Mouse (Mus musculus) 3T3-L1 (cell line): ENCODE results near the gene Lpp.
A peak's percentile ranks its signal among the peaks of the same experiment; 100 is the strongest.

ENCODE experiments used
- DNase-seq: peaks from one replicate; pipeline ENCODE4 v3.0.0-alpha.2; 2015; ENCODE audit warnings: low read depth, low spot score

Gene Lpp

GRCm38 (mm10) chr16:24859509-24860140 lies 466.3 kb downstream of the Lpp start:
- no peak for DNase-seq

GRCm38 (mm10) chr16:24860445-24860844 lies 467.1 kb downstream of the Lpp start:
- DNase-seq: no peak

- peak; percentile 31 for DNase-seq
These were observed 468.1 kb downstream of the Lpp start for GRCm38 (mm10) chr16:24861374-24861773.

- peak; percentile 58 for DNase-seq
These were observed 480.9 kb downstream of the Lpp start for GRCm38 (mm10) chr16:24874235-24874634.

- no peak for DNase-seq
These were observed 482.4 kb downstream of the Lpp start for GRCm38 (mm10) chr16:24875661-24876060.

- no peak for DNase-seq
These were observed 485.7 kb downstream of the Lpp start for GRCm38 (mm10) chr16:24878977-24879376.

- peak; percentile 22 for DNase-seq
These were observed 487.4 kb downstream of the Lpp start for GRCm38 (mm10) chr16:24880698-24881097.

- DNase-seq: no peak
These were observed 488.9 kb downstream of the Lpp start for GRCm38 (mm10) chr16:24881981-24882775.

GRCm38 (mm10) chr16:24884017-24884416 lies 490.7 kb downstream of the Lpp start:
- no peak for DNase-seq

GRCm38 (mm10) chr16:24886346-24886745 lies 493.0 kb downstream of the Lpp start:
- no peak for DNase-seq

GRCm38 (mm10) chr16:24886943-24887342 lies 493.6 kb downstream of the Lpp start:
- no peak for DNase-seq

GRCm38 (mm10) chr16:24891453-24891852 lies 498.1 kb downstream of the Lpp start:
- no peak for DNase-seq

- DNase-seq: no peak
These were observed 501.9 kb downstream of the Lpp start for GRCm38 (mm10) chr16:24895160-24895559.

- no peak for DNase-seq
These were observed 504.3 kb downstream of the Lpp start for GRCm38 (mm10) chr16:24897641-24898040.

GRCm38 (mm10) chr16:24900241-24900796 lies 507.0 kb downstream of the Lpp start:
- DNase-seq: no peak

GRCm38 (mm10) chr16:24901139-24901859 lies 508.0 kb downstream of the Lpp start:
- DNase-seq: no peak

- DNase-seq: no peak
These were observed 508.8 kb downstream of the Lpp start for GRCm38 (mm10) chr16:24902111-24902510.

- DNase-seq: peak; percentile 84
These were observed 515.6 kb downstream of the Lpp start for GRCm38 (mm10) chr16:24908926-24909325.

GRCm38 (mm10) chr16:24910321-24910720 lies 517.0 kb downstream of the Lpp start:
- peak; percentile 72 for DNase-seq

- peak; percentile 89 for DNase-seq
These were observed 517.5 kb downstream of the Lpp start for GRCm38 (mm10) chr16:24910834-24911233.

- no peak for DNase-seq
These were observed 519.1 kb downstream of the Lpp start for GRCm38 (mm10) chr16:24912381-24912780.

GRCm38 (mm10) chr16:24913021-24913420 lies 519.7 kb downstream of the Lpp start:
- peak; percentile 61 for DNase-seq
